8 mouse cellular contexts compared by ENCODE assay signal in the genomic region with DNA sequence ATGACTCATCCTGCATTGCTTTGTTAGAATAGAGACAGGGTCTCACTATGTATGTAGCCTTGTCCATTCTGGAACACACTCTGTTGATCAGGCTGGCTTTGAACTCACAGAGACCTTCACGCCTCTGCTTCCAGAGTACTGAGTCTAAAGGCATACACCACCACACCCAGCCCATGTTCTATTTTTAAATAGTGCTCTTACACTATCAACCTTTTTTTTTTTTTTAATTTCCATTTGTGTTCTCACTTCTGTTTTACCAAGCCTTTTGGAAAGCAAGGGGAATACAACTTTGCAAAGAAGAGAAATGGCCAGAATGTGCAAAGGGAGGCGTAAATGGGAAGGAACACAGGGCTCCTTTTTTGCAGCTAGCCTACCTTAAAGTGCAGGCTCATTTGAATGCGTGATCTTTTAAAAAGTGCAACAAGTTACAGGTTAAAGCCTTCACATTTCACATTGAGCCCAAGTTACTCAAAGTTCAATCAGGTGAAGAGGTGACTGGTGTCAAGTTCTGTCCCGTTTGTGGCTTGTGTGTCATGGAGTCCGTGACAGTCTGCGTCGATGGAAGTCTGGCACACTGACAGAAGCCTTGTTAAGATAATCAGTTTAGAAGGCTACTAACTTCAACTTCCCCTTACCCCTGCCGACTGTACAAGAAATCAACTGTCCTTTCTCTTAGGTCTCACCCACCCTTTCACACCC. TPM values are rescaled to one million over a fixed set of nuclear protein-coding genes. Genes with fewer than 3 reads are reported as not detected.
A peak's percentile ranks its signal among the peaks of the same experiment; 100 is the strongest.
DNase-seq lines count a peak whose midpoint lies in the region; ATAC-seq lines count a peak whose summit lies in the region.

No protein-coding gene starts in this region.

- ATAC-seq in stomach, embryonic 15.5 days (ENCODE audit: insufficient read depth, low FRiP score, low read depth): no peak
- no peak for ATAC-seq in forebrain, embryonic 13.5 days

- no peak overlapping the region; the same call in 1 of the 2 replicates for H3K4me3 ChIP-seq in heart, embryonic 10.5 days
- H3K4me3 ChIP-seq in stomach, embryonic 15.5 days (replicated peaks): no peak overlapping the region; the same call in 1 of the 2 replicates
- H3K4me3 ChIP-seq in forebrain, embryonic 13.5 days: no peak overlapping the region

- H3K27me3 ChIP-seq in heart, embryonic 10.5 days (ENCODE audit: insufficient read depth, poor library complexity, severe bottlenecking): no peaks in the 10 kb centered on the region
- no peaks in the 10 kb centered on the region for H3K27me3 ChIP-seq in stomach, embryonic 15.5 days (replicated peaks)
- H3K27me3 ChIP-seq in forebrain, embryonic 13.5 days: no peaks in the 10 kb centered on the region

- H3K9me3 ChIP-seq in heart, embryonic 10.5 days: no peaks in the 10 kb centered on the region
- H3K9me3 ChIP-seq in stomach, embryonic 15.5 days: no peaks in the 10 kb centered on the region
- no peaks in the 10 kb centered on the region for H3K9me3 ChIP-seq in forebrain, embryonic 13.5 days (replicated peaks)

- WGBS in heart, embryonic 10.5 days: 59% methylated on average over 8 of the region's 8 CpGs
- WGBS in stomach, embryonic 15.5 days: 70% methylated on average over 8 of the region's 8 CpGs
- 78% methylated on average over 8 of the region's 8 CpGs for WGBS in forebrain, embryonic 13.5 days

- H3K9ac ChIP-seq in stomach, embryonic 15.5 days: no peak overlapping the region
- H3K9ac ChIP-seq in forebrain, embryonic 13.5 days: no peak overlapping the region

- DNase-seq in heart, adult 18-20 months: peak; percentile 24 to 52
- no peak for DNase-seq in heart, embryonic 10.5 days (ENCODE audit: low spot score)
- peak; percentile 26 to 44 for DNase-seq in spleen, postnatal 10 days (ENCODE audit: low spot score in 2 of 2)
- DNase-seq in spleen, postnatal 14 days (ENCODE audit: low spot score in 2 of 2): no peak
- DNase-seq in heart, postnatal 10 days: peak; percentile 11 to 28
- DNase-seq in frontal cortex, postnatal 25 days (ENCODE audit: low spot score in 2 of 2): no peak

- H3K27ac ChIP-seq in heart, embryonic 10.5 days: no peak overlapping the region
- no peak overlapping the region for H3K27ac ChIP-seq in stomach, embryonic 15.5 days
- H3K27ac ChIP-seq in forebrain, embryonic 13.5 days: no peak overlapping the region

- H3K4me1 ChIP-seq in heart, embryonic 10.5 days: peaks cover 19% of the 10 kb centered on the region
- H3K4me1 ChIP-seq in stomach, embryonic 15.5 days: peaks cover 6% of the 10 kb centered on the region; the same call in 1 of the 2 replicates
- peaks cover 32% of the 10 kb centered on the region for H3K4me1 ChIP-seq in forebrain, embryonic 13.5 days

- H3K4me2 ChIP-seq in stomach, embryonic 15.5 days: peak overlapping the region; percentile 59; the same call in 1 of the 2 replicates
- H3K4me2 ChIP-seq in forebrain, embryonic 13.5 days: no peak overlapping the region; the same call in 1 of the 2 replicates

- intact Hi-C loops in heart, postnatal 10 days (cut with DNase I): loop anchor here (2.0 kb wide), 2 partner anchors 26 to 60 kb away; a partner anchor contains a TSS

- H3K36me3 ChIP-seq in heart, embryonic 10.5 days: no peaks in the 10 kb centered on the region
- H3K36me3 ChIP-seq in stomach, embryonic 15.5 days: no peaks in the 10 kb centered on the region
- no peaks in the 10 kb centered on the region for H3K36me3 ChIP-seq in forebrain, embryonic 13.5 days (ENCODE audit: poor library complexity, severe bottlenecking)

RNA-seq across cellular contexts. Expression of a gene that starts 1.0 kb away (rescaled TPM):
- total RNA-seq in heart, adult 18-20 months (2021): 10 to 100 TPM; 15.2 to 15.3 TPM
- 10.6 and 10.8 TPM in 2 replicates for polyA plus RNA-seq in heart, embryonic 10.5 days (2016; fragmentation: Nextera tagmentation; extraction: Ambion mirVana)
- total RNA-seq in heart, postnatal 10 days (2021): 10 to 100 TPM; 19.7 to 24.7 TPM
- 11.5 and 11.7 TPM in 2 replicates for polyA plus RNA-seq in stomach, embryonic 15.5 days (2015; fragmentation: Nextera tagmentation; extraction: Ambion mirVana)
- 10.5 and 12.5 TPM in 2 replicates for polyA plus RNA-seq in forebrain, embryonic 13.5 days (2015; fragmentation: Nextera tagmentation; extraction: Ambion mirVana)

RNA-seq across cellular contexts. Expression of a gene that starts 25.3 kb away (rescaled TPM):
- total RNA-seq in heart, adult 18-20 months (2021): 10 to 100 TPM; 25.0 to 26.0 TPM
- 10.1 and 12.6 TPM in 2 replicates for polyA plus RNA-seq in heart, embryonic 10.5 days (2016; fragmentation: Nextera tagmentation; extraction: Ambion mirVana)
- total RNA-seq in heart, postnatal 10 days (2021): 10 to 100 TPM; 14.7 to 16.4 TPM
- polyA plus RNA-seq in stomach, embryonic 15.5 days (2015; fragmentation: Nextera tagmentation; extraction: Ambion mirVana): 20.3 and 52.2 TPM in 2 replicates
- 16.7 and 19.7 TPM in 2 replicates for polyA plus RNA-seq in forebrain, embryonic 13.5 days (2015; fragmentation: Nextera tagmentation; extraction: Ambion mirVana)

Comparison
In these comparisons a context has a peak if more than half of its experiments do, and no peak if none do; other contexts are left out.
1. DNase-seq: peak in heart, adult 18-20 months (2 of 2), spleen, postnatal 10 days (2 of 2) and heart, postnatal 10 days (2 of 2); none in heart, embryonic 10.5 days (single experiment), spleen, postnatal 14 days (0 of 2) and frontal cortex, postnatal 25 days (0 of 2).